Mouse (Mus musculus): Measurements from ENCODE around the gene Gm10053.
"Not testable (repeated sequence)": the region's sequence is repeated elsewhere in the genome, so short reads cannot be mapped to it uniquely, and the experiment has no call there.

Gm10053 gene

GRCm38 (mm10) chr19:24875129-24875870, at the start of gene Gm10053:
Gene Gm10053, plus strand, starts transcription at chr19:24875686.
- DNase-seq (ENCODE audit: low spot score in 2 of 2), result not testable (repeated sequence)

- no peak for DNase-seq (ENCODE audit: low spot score in 2 of 2)
Measured at GRCm38 (mm10) chr19:24842080-24842479, 33.4 kb upstream of the Gm10053 start.

GRCm38 (mm10) chr19:24845007-24845546, 30.4 kb upstream of the Gm10053 start:
- no peak for DNase-seq (ENCODE audit: low spot score in 2 of 2)

GRCm38 (mm10) chr19:24848345-24848744, 27.1 kb upstream of the Gm10053 start:
- DNase-seq (ENCODE audit: low spot score in 2 of 2), result no peak

- DNase-seq (ENCODE audit: low spot score in 2 of 2), result no peak
Measured at GRCm38 (mm10) chr19:24848844-24849243, 26.6 kb upstream of the Gm10053 start.

GRCm38 (mm10) chr19:24851456-24852315, 23.8 kb upstream of the Gm10053 start:
- no peak for DNase-seq (ENCODE audit: low spot score in 2 of 2)

GRCm38 (mm10) chr19:24861276-24861611, 14.2 kb upstream of the Gm10053 start:
- no peak for DNase-seq (ENCODE audit: low spot score in 2 of 2)

- DNase-seq (ENCODE audit: low spot score in 2 of 2), result no peak
Measured at GRCm38 (mm10) chr19:24861612-24862451, 13.7 kb upstream of the Gm10053 start, which contains the start of gene Pgm5. Gene Pgm5, minus strand, starts transcription at chr19:24861855.

- DNase-seq (ENCODE audit: low spot score in 2 of 2), result no peak
Measured at GRCm38 (mm10) chr19:24865436-24865835, 10.1 kb upstream of the Gm10053 start.

GRCm38 (mm10) chr19:24871037-24871635, 4.3 kb upstream of the Gm10053 start:
- DNase-seq (ENCODE audit: low spot score in 2 of 2), result peak; percentile 22 to 74

GRCm38 (mm10) chr19:24873873-24874272, 1.6 kb upstream of the Gm10053 start:
- DNase-seq (ENCODE audit: low spot score in 2 of 2), result no peak

GRCm38 (mm10) chr19:24881237-24881636, 5.8 kb downstream of the Gm10053 start:
- DNase-seq (ENCODE audit: low spot score in 2 of 2), result no peak

- DNase-seq (ENCODE audit: low spot score in 2 of 2), result peak; percentile 10 to 46
Measured at GRCm38 (mm10) chr19:24885504-24885903, 10.0 kb downstream of the Gm10053 start.

GRCm38 (mm10) chr19:24886888-24887287, 11.4 kb downstream of the Gm10053 start:
- DNase-seq (ENCODE audit: low spot score in 2 of 2), result no peak

GRCm38 (mm10) chr19:24896536-24896935, 21.1 kb downstream of the Gm10053 start:
- DNase-seq (ENCODE audit: low spot score in 2 of 2), result no peak

GRCm38 (mm10) chr19:24897006-24897895, 21.8 kb downstream of the Gm10053 start:
- no peak for DNase-seq (ENCODE audit: low spot score in 2 of 2)

- DNase-seq (ENCODE audit: low spot score in 2 of 2), result no peak
Measured at GRCm38 (mm10) chr19:24897896-24898736, 22.6 kb downstream of the Gm10053 start.

- DNase-seq (ENCODE audit: low spot score in 2 of 2), result no peak
Measured at GRCm38 (mm10) chr19:24898737-24899577, 23.5 kb downstream of the Gm10053 start.

Data from spleen, postnatal 10 days (tissue).